Mouse (Mus musculus) testis, adult 2 months (tissue): ENCODE data around the gene Slc25a40. TPM values are rescaled to one million over a fixed set of nuclear protein-coding genes. Genes with fewer than 3 reads are reported as not detected.

Source experiments
- H3K27ac ChIP-seq: fragments of 200-500 bp; 2 replicates; pipeline ENCODE4 v1.5.1; 2012; ENCODE audit warnings: low read depth, low read length; ENCODE audit not compliant: control insufficient read depth, insufficient read depth
- H3K27me3 ChIP-seq: fragments of 200-500 bp; 2 replicates; pipeline ENCODE4 v1.6.1; 2012; ENCODE audit warnings: mild to moderate bottlenecking, low read length, moderate library complexity; ENCODE audit not compliant: control insufficient read depth, insufficient read depth
- H3K36me3 ChIP-seq: fragments of 200-500 bp; 2 replicates; pipeline ENCODE4 v1.6.1; 2012; ENCODE audit warnings: mild to moderate bottlenecking, low read length; ENCODE audit not compliant: control insufficient read depth, insufficient read depth
- H3K4me1 ChIP-seq: fragments of 200-500 bp; 2 replicates; pipeline ENCODE4 v1.6.1; 2012; ENCODE audit warnings: low read length; ENCODE audit not compliant: control insufficient read depth, insufficient read depth
- H3K4me3 ChIP-seq: fragments of 200-500 bp; 2 replicates; pipeline ENCODE4 v1.5.1; 2012; ENCODE audit warnings: low read depth, mild to moderate bottlenecking, low read length, moderate library complexity, mixed read lengths; ENCODE audit not compliant: control insufficient read depth
- CTCF ChIP-seq: fragments of 200-500 bp; IDR thresholded peaks from 2 replicates; pipeline ENCODE4 v1.5.1; 2012; ENCODE audit warnings: low read depth, mild to moderate bottlenecking, inconsistent platforms, low read length, moderate library complexity; ENCODE audit not compliant: control insufficient read depth, insufficient read depth, insufficient replicate concordance
- POLR2A ChIP-seq: fragments of 200-500 bp; IDR thresholded peaks from 2 replicates; pipeline ENCODE4 v1.6.1; 2012; ENCODE audit warnings: low read depth, mild to moderate bottlenecking, inconsistent platforms, low read length, moderate library complexity; ENCODE audit not compliant: control insufficient read depth
- polyA plus RNA-seq: library from polyadenylated mRNA; depleted of rRNA; stranded (reverse); fragments of >200 nt; gene quantifications from 2 replicates; pipeline ENCODE4 v1.2.3, GENCODE M21; 2012

Slc25a40 gene
- polyA plus RNA-seq, 1 experiment = 2.2 TPM

GRCm38 (mm10) chr5:8416683-8417413 lies 5.8 kb upstream of the Slc25a40 start:
- no peak overlapping the region for H3K4me3 ChIP-seq
- no peak for TF ChIP-seq POLR2A
- TF ChIP-seq CTCF = no peak
- no peaks in the 10 kb centered on the region for H3K27me3 ChIP-seq
- no peaks in the 10 kb centered on the region for H3K36me3 ChIP-seq
- no peaks in the 10 kb centered on the region for H3K4me1 ChIP-seq
- H3K27ac ChIP-seq = no peak overlapping the region

- no peak for TF ChIP-seq POLR2A
- TF ChIP-seq CTCF = no peak
- no peak overlapping the region for H3K27ac ChIP-seq
Observed at GRCm38 (mm10) chr5:8417443-8417842, 5.2 kb upstream of the Slc25a40 start.

GRCm38 (mm10) chr5:8421424-8421823 lies 1.2 kb upstream of the Slc25a40 start:
- Histone ChIP-seq H3K4me1 (peaks cover 2% of the 10 kb centered on the region), H3K4me3 (no peak overlapping the region), H3K36me3 (no peaks in the 10 kb centered on the region), H3K27me3 (no peaks in the 10 kb centered on the region), H3K27ac (no peak overlapping the region)
- TF ChIP-seq CTCF (no peak), POLR2A (no peak)

More at GRCm38 (mm10) chr5:8417443-8417842, 5.2 kb upstream of the Slc25a40 start:
- no peaks in the 10 kb centered on the region for H3K36me3 ChIP-seq
- no peak overlapping the region for H3K4me3 ChIP-seq
- no peaks in the 10 kb centered on the region for H3K27me3 ChIP-seq
- no peaks in the 10 kb centered on the region; the same call in 1 of the 2 replicates for H3K4me1 ChIP-seq

- TF ChIP-seq POLR2A = no peak
- H3K4me3 ChIP-seq = peak overlapping the region; percentile 100
- peaks cover 2% of the 10 kb centered on the region for H3K4me1 ChIP-seq
- H3K27me3 ChIP-seq = no peaks in the 10 kb centered on the region
- H3K36me3 ChIP-seq = no peaks in the 10 kb centered on the region
- H3K27ac ChIP-seq = peak overlapping the region; percentile 94
Observed at GRCm38 (mm10) chr5:8422932-8423928, 580 bp downstream of the Slc25a40 start.

GRCm38 (mm10) chr5:8424116-8424515 lies 1.5 kb downstream of the Slc25a40 start:
- Histone ChIP-seq H3K4me1 (peaks cover 2% of the 10 kb centered on the region), H3K27me3 (no peaks in the 10 kb centered on the region), H3K27ac (no peak overlapping the region), H3K4me3 (no peak overlapping the region), H3K36me3 (no peaks in the 10 kb centered on the region)
- TF ChIP-seq POLR2A (no peak), CTCF (no peak)

- Histone ChIP-seq H3K27ac (no peak overlapping the region), H3K4me3 (no peak overlapping the region)
Observed at GRCm38 (mm10) chr5:8425899-8426298, 3.2 kb downstream of the Slc25a40 start.

More at GRCm38 (mm10) chr5:8425899-8426298, 3.2 kb downstream of the Slc25a40 start:
- Histone ChIP-seq H3K27me3 (no peaks in the 10 kb centered on the region), H3K36me3 (no peaks in the 10 kb centered on the region), H3K4me1 (peaks cover 2% of the 10 kb centered on the region)
- TF ChIP-seq CTCF = no peak
- no peak for TF ChIP-seq POLR2A
